Mouse (Mus musculus): ENCODE measurements around the gene Lamb1. TPM values are rescaled to one million over a fixed set of nuclear protein-coding genes. Genes with fewer than 3 reads are reported as not detected.

Gene Lamb1
- polyA plus RNA-seq, 1 experiment, result 96.1 TPM

GRCm38 (mm10) chr12:31299676-31300197 is 34.7 kb downstream of the Lamb1 start:
- Histone ChIP-seq H3ac (ENCODE audit: control insufficient read depth, insufficient read length, low read depth) (no peak overlapping the region), H3K79me2 (ENCODE audit: control insufficient read depth, insufficient read depth) (peaks cover 18% of the 10 kb centered on the region), H3K4me3 (ENCODE audit: insufficient read depth, poor library complexity, severe bottlenecking) (no peak overlapping the region), H3K79me3 (ENCODE audit: low read depth) (peaks cover 3% of the 10 kb centered on the region), H3K36me3 (ENCODE audit: control insufficient read depth, insufficient read depth) (peaks cover 88% of the 10 kb centered on the region), H3K27me3 (ENCODE audit: control insufficient read depth, insufficient read depth, insufficient read length) (no peaks in the 10 kb centered on the region)
- TF ChIP-seq MYOD1 (IDR thresholded peaks at IDR 0.05; ENCODE audit: control insufficient read depth, insufficient read length, low read depth) (no peak), CTCF (IDR thresholded peaks at IDR 0.05; ENCODE audit: control insufficient read depth, insufficient read depth, insufficient read length) (no peak), MYOG (IDR thresholded peaks at IDR 0.05; ENCODE audit: control insufficient read depth, extremely low read depth, insufficient read length) (no peak), CEBPB (IDR thresholded peaks at IDR 0.05; ENCODE audit: low read depth) (no peak)

GRCm38 (mm10) chr12:31300276-31300675 is 35.2 kb downstream of the Lamb1 start:
- Histone ChIP-seq H3K36me3 (ENCODE audit: control insufficient read depth, insufficient read depth) (peaks cover 90% of the 10 kb centered on the region), H3K79me3 (ENCODE audit: low read depth) (peaks cover 3% of the 10 kb centered on the region), H3K4me3 (ENCODE audit: insufficient read depth, poor library complexity, severe bottlenecking) (no peak overlapping the region), H3K27me3 (ENCODE audit: control insufficient read depth, insufficient read depth, insufficient read length) (no peaks in the 10 kb centered on the region), H3K79me2 (ENCODE audit: control insufficient read depth, insufficient read depth) (peaks cover 13% of the 10 kb centered on the region), H3ac (ENCODE audit: control insufficient read depth, insufficient read length, low read depth) (no peak overlapping the region)
- TF ChIP-seq CEBPB (IDR thresholded peaks at IDR 0.05; ENCODE audit: low read depth), result no peak
- no peak for TF ChIP-seq CTCF (IDR thresholded peaks at IDR 0.05; ENCODE audit: control insufficient read depth, insufficient read depth, insufficient read length)
- no peak for TF ChIP-seq FOSL1 (IDR thresholded peaks at IDR 0.05; ENCODE audit: insufficient read depth, low read length, poor library complexity, severe bottlenecking)
- no peak for TF ChIP-seq MYOD1 (IDR thresholded peaks at IDR 0.05; ENCODE audit: control insufficient read depth, insufficient read length, low read depth)
- TF ChIP-seq USF1 (IDR thresholded peaks at IDR 0.05; ENCODE audit: low read depth), result no peak
- TF ChIP-seq MYOG (IDR thresholded peaks at IDR 0.05; ENCODE audit: control insufficient read depth, extremely low read depth, insufficient read length), result no peak
- no peak for TF ChIP-seq MAX (IDR thresholded peaks at IDR 0.05)

GRCm38 (mm10) chr12:31302266-31302665 is 37.2 kb downstream of the Lamb1 start:
- peaks cover 99% of the 10 kb centered on the region for H3K36me3 ChIP-seq (ENCODE audit: control insufficient read depth, insufficient read depth)
- H3K79me3 ChIP-seq (ENCODE audit: low read depth), result peaks cover 2% of the 10 kb centered on the region
- H3K79me2 ChIP-seq (ENCODE audit: control insufficient read depth, insufficient read depth), result peaks cover under 1% of the 10 kb centered on the region
- H3K27me3 ChIP-seq (ENCODE audit: control insufficient read depth, insufficient read depth, insufficient read length), result no peaks in the 10 kb centered on the region
- no peak overlapping the region for H3ac ChIP-seq (ENCODE audit: control insufficient read depth, insufficient read length, low read depth)
- TF ChIP-seq FOSL1 (IDR thresholded peaks at IDR 0.05; ENCODE audit: insufficient read depth, low read length, poor library complexity, severe bottlenecking) (no peak), MYOG (IDR thresholded peaks at IDR 0.05; ENCODE audit: control insufficient read depth, extremely low read depth, insufficient read length) (no peak)
- no peak overlapping the region for H3K4me3 ChIP-seq (ENCODE audit: insufficient read depth, poor library complexity, severe bottlenecking)

GRCm38 (mm10) chr12:31302766-31303511 is 37.9 kb downstream of the Lamb1 start:
- Histone ChIP-seq H3K27me3 (ENCODE audit: control insufficient read depth, insufficient read depth, insufficient read length) (no peaks in the 10 kb centered on the region), H3K4me3 (ENCODE audit: insufficient read depth, poor library complexity, severe bottlenecking) (no peak overlapping the region), H3ac (ENCODE audit: control insufficient read depth, insufficient read length, low read depth) (no peak overlapping the region), H3K36me3 (ENCODE audit: control insufficient read depth, insufficient read depth) (peaks cover 98% of the 10 kb centered on the region), H3K79me2 (ENCODE audit: control insufficient read depth, insufficient read depth) (no peaks in the 10 kb centered on the region), H3K79me3 (ENCODE audit: low read depth) (peaks cover 2% of the 10 kb centered on the region)
- TF ChIP-seq MAX (IDR thresholded peaks at IDR 0.05) (no peak), MYOD1 (IDR thresholded peaks at IDR 0.05; ENCODE audit: control insufficient read depth, insufficient read length, low read depth) (no peak)

GRCm38 (mm10) chr12:31306075-31306675 is 41.1 kb downstream of the Lamb1 start:
- Histone ChIP-seq H3K79me2 (ENCODE audit: control insufficient read depth, insufficient read depth) (no peaks in the 10 kb centered on the region), H3ac (ENCODE audit: control insufficient read depth, insufficient read length, low read depth) (no peak overlapping the region), H3K36me3 (ENCODE audit: control insufficient read depth, insufficient read depth) (peaks cover 98% of the 10 kb centered on the region), H3K27me3 (ENCODE audit: control insufficient read depth, insufficient read depth, insufficient read length) (no peaks in the 10 kb centered on the region), H3K79me3 (ENCODE audit: low read depth) (no peaks in the 10 kb centered on the region), H3K4me3 (ENCODE audit: insufficient read depth, poor library complexity, severe bottlenecking) (no peak overlapping the region)
- no peak for TF ChIP-seq USF1 (IDR thresholded peaks at IDR 0.05; ENCODE audit: low read depth)
- TF ChIP-seq CEBPB (IDR thresholded peaks at IDR 0.05; ENCODE audit: low read depth), result no peak
- no peak for TF ChIP-seq MYOD1 (IDR thresholded peaks at IDR 0.05; ENCODE audit: control insufficient read depth, insufficient read length, low read depth)
- TF ChIP-seq FOSL1 (IDR thresholded peaks at IDR 0.05; ENCODE audit: insufficient read depth, low read length, poor library complexity, severe bottlenecking), result no peak
- no peak for TF ChIP-seq CTCF (IDR thresholded peaks at IDR 0.05; ENCODE audit: control insufficient read depth, insufficient read depth, insufficient read length)
- no peak for TF ChIP-seq MYOG (IDR thresholded peaks at IDR 0.05; ENCODE audit: control insufficient read depth, extremely low read depth, insufficient read length)
- TF ChIP-seq MAX (IDR thresholded peaks at IDR 0.05), result no peak

GRCm38 (mm10) chr12:31307011-31307410 is 42.0 kb downstream of the Lamb1 start:
- TF ChIP-seq CEBPB (IDR thresholded peaks at IDR 0.05; ENCODE audit: low read depth) (no peak), USF1 (IDR thresholded peaks at IDR 0.05; ENCODE audit: low read depth) (no peak), MAX (IDR thresholded peaks at IDR 0.05) (no peak), FOSL1 (IDR thresholded peaks at IDR 0.05; ENCODE audit: insufficient read depth, low read length, poor library complexity, severe bottlenecking) (no peak), MYOD1 (IDR thresholded peaks at IDR 0.05; ENCODE audit: control insufficient read depth, insufficient read length, low read depth) (no peak), CTCF (IDR thresholded peaks at IDR 0.05; ENCODE audit: control insufficient read depth, insufficient read depth, insufficient read length) (no peak), MYOG (IDR thresholded peaks at IDR 0.05; ENCODE audit: control insufficient read depth, extremely low read depth, insufficient read length) (no peak)
- Histone ChIP-seq H3K27me3 (ENCODE audit: control insufficient read depth, insufficient read depth, insufficient read length) (no peaks in the 10 kb centered on the region), H3K79me3 (ENCODE audit: low read depth) (peaks cover 2% of the 10 kb centered on the region), H3K79me2 (ENCODE audit: control insufficient read depth, insufficient read depth) (no peaks in the 10 kb centered on the region), H3K4me3 (ENCODE audit: insufficient read depth, poor library complexity, severe bottlenecking) (no peak overlapping the region), H3K36me3 (ENCODE audit: control insufficient read depth, insufficient read depth) (peaks cover 98% of the 10 kb centered on the region), H3ac (ENCODE audit: control insufficient read depth, insufficient read length, low read depth) (no peak overlapping the region)

Measured in C2C12 (cell line).